Mouse (Mus musculus) liver, embryonic 14.5 days (tissue): ENCODE data around the gene Abca7.
"Not testable (repeated sequence)": the region's sequence is repeated elsewhere in the genome, so short reads cannot be mapped to it uniquely, and the experiment has no call there.

ENCODE experiments used
- CTCF ChIP-seq: IDR thresholded peaks from 2 replicates; pipeline ENCODE4 v1.5.1; 2016; ENCODE audit warnings: antibody characterized with exemption, low read depth, control low read depth
- EP300 ChIP-seq: IDR thresholded peaks from 2 replicates; pipeline ENCODE4 v1.6.1; 2016; ENCODE audit warnings: antibody characterized with exemption, low read depth

DNA sequence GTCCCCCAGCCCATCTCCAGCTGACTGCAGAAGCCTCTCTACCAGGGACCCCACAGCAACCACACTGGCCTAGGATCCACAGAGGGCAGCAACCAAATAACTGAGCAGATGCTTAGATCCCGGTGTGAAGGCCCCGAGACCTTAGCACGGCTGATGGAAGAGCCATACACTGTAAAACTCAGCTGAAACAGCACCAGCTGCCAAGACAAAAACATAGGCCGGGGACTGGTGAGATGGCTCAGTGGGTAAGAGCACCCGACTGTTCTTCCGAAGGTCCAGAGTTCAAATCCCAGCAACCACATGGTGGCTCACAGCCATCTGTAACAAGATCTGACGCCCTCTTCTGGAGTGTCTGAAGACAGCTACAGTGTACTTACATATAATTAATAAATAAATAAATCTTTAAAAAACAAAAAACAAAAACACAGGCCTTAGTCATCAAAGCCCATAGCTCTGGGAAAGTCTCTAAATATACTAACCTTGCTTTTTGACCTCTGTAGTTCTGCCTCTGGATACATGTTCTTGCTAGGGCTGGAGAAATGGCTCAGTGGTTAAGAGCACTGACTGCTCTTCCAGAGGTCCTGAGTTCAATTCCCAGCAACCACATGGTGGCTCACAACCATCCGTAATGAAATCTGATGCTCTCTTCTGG is 45.2 kb downstream of the Abca7 start:
- not testable (repeated sequence) for TF ChIP-seq CTCF, EP300
